Mouse (Mus musculus): ENCODE measurements around the gene Fhad1. TPM values are rescaled to one million over a fixed set of nuclear protein-coding genes. Genes with fewer than 3 reads are reported as not detected.

The Fhad1 gene
- total RNA-seq, 2 experiments from 2014 or later: 0.17 to 0.48 TPM

GRCm38 (mm10) chr4:141983689-141984088 lies 31.2 kb downstream of the Fhad1 start:
- intact Hi-C loops (cut with DNase I): no loop called here
- DNase-seq: no peak

- intact Hi-C loops (cut with DNase I): no loop called here
- DNase-seq: no peak
Measured at GRCm38 (mm10) chr4:141981475-141981874, 33.4 kb downstream of the Fhad1 start.

- intact Hi-C loops (cut with DNase I): no loop called here
Measured at GRCm38 (mm10) chr4:141978582-141978981, 36.3 kb downstream of the Fhad1 start.

GRCm38 (mm10) chr4:141977346-141977745 lies 37.5 kb downstream of the Fhad1 start:
- intact Hi-C loops (cut with DNase I): no loop called here
- DNase-seq: no peak

More at GRCm38 (mm10) chr4:141978582-141978981, 36.3 kb downstream of the Fhad1 start:
- no peak for DNase-seq

- intact Hi-C loops (cut with DNase I): no loop called here
- DNase-seq: peak; percentile 47 to 59
Measured at GRCm38 (mm10) chr4:141976163-141976562, 38.7 kb downstream of the Fhad1 start.

- DNase-seq: no peak
- intact Hi-C loops (cut with DNase I): no loop called here
Measured at GRCm38 (mm10) chr4:141964575-141964974, 50.3 kb downstream of the Fhad1 start.

- intact Hi-C loops (cut with DNase I): no loop called here
Measured at GRCm38 (mm10) chr4:141963907-141964306, 51.0 kb downstream of the Fhad1 start.

GRCm38 (mm10) chr4:141962811-141963685 lies 51.8 kb downstream of the Fhad1 start:
- DNase-seq: peak; percentile 62 to 74
- intact Hi-C loops (cut with DNase I): no loop called here

More at GRCm38 (mm10) chr4:141963907-141964306, 51.0 kb downstream of the Fhad1 start:
- DNase-seq: no peak

GRCm38 (mm10) chr4:141960037-141960436 lies 54.8 kb downstream of the Fhad1 start:
- DNase-seq: no peak
- intact Hi-C loops (cut with DNase I): no loop called here

- DNase-seq: no peak
- intact Hi-C loops (cut with DNase I): loop anchor here (10.0 kb wide), 1 partner anchor 345 kb away; the partner anchor contains the start of gene Tmem82
Measured at GRCm38 (mm10) chr4:141959615-141960014, 55.3 kb downstream of the Fhad1 start.

- intact Hi-C loops (cut with DNase I): loop anchor here (1.0 to 10.0 kb wide), 2 partner anchors 101 to 344 kb away; partner anchors contain the start of gene Tmem82
- DNase-seq: peak in 1 of 2 experiments; percentile 31
Measured at GRCm38 (mm10) chr4:141958614-141959375, 56.1 kb downstream of the Fhad1 start.

GRCm38 (mm10) chr4:141958188-141958587 lies 56.7 kb downstream of the Fhad1 start:
- intact Hi-C loops (cut with DNase I): loop anchor here (1.0 to 10.0 kb wide), 2 partner anchors 101 to 343 kb away; partner anchors contain the start of gene Tmem82
- DNase-seq: peak; percentile 75 to 86

- intact Hi-C loops (cut with DNase I): loop anchor here (1.0 to 10.0 kb wide), 2 partner anchors 100 to 343 kb away; partner anchors contain the start of gene Tmem82
Measured at GRCm38 (mm10) chr4:141957740-141958139, 57.1 kb downstream of the Fhad1 start.

GRCm38 (mm10) chr4:141956931-141957330 lies 58.0 kb downstream of the Fhad1 start:
- no peak for DNase-seq
- intact Hi-C loops (cut with DNase I): loop anchor here (10.0 kb wide), 1 partner anchor 342 kb away; the partner anchor contains the start of gene Tmem82

More at GRCm38 (mm10) chr4:141957740-141958139, 57.1 kb downstream of the Fhad1 start:
- no peak for DNase-seq

- intact Hi-C loops (cut with DNase I): loop anchor here (10.0 kb wide), 1 partner anchor 340 kb away; the partner anchor contains the start of gene Tmem82
Measured at GRCm38 (mm10) chr4:141954770-141955720, 59.8 kb downstream of the Fhad1 start.

GRCm38 (mm10) chr4:141953859-141954258 lies 61.0 kb downstream of the Fhad1 start:
- intact Hi-C loops (cut with DNase I): loop anchor here (10.0 kb wide), 1 partner anchor 339 kb away; the partner anchor contains the start of gene Tmem82

More at GRCm38 (mm10) chr4:141954770-141955720, 59.8 kb downstream of the Fhad1 start:
- no peak for DNase-seq

GRCm38 (mm10) chr4:141953291-141953690 lies 61.6 kb downstream of the Fhad1 start:
- intact Hi-C loops (cut with DNase I): loop anchor here (10.0 kb wide), 1 partner anchor 338 kb away; the partner anchor contains the start of gene Tmem82
- DNase-seq: no peak

More at GRCm38 (mm10) chr4:141953859-141954258, 61.0 kb downstream of the Fhad1 start:
- no peak for DNase-seq

- no peak for DNase-seq
- intact Hi-C loops (cut with DNase I): loop anchor here (10.0 kb wide), 1 partner anchor 338 kb away; the partner anchor contains the start of gene Tmem82
Measured at GRCm38 (mm10) chr4:141952824-141953223, 62.1 kb downstream of the Fhad1 start.

- DNase-seq: peak; percentile 45 to 47
- intact Hi-C loops (cut with DNase I): loop anchor here (10.0 kb wide), 1 partner anchor 337 kb away; the partner anchor contains the start of gene Tmem82
Measured at GRCm38 (mm10) chr4:141952114-141952513, 62.8 kb downstream of the Fhad1 start.
